Mouse (Mus musculus) neural tube, embryonic 10.5 days (tissue): Measurements from ENCODE around the gene Bmper.

Experiments used
- DNase-seq: peaks from one replicate; pipeline ENCODE4 v3.0.0-alpha.2; 2017; ENCODE audit warnings: low spot score; ENCODE audit errors: extremely low spot score

Bmper gene

GRCm38 (mm10) chr9:23297491-23298170 lies 74.8 kb downstream of the Bmper start:
- no peak for DNase-seq

- DNase-seq: no peak
Measured at GRCm38 (mm10) chr9:23300376-23300775, 77.5 kb downstream of the Bmper start.

- DNase-seq: no peak
Measured at GRCm38 (mm10) chr9:23305681-23306080, 82.8 kb downstream of the Bmper start.

GRCm38 (mm10) chr9:23306226-23306625 lies 83.3 kb downstream of the Bmper start:
- DNase-seq: no peak

GRCm38 (mm10) chr9:23307835-23308234 lies 85.0 kb downstream of the Bmper start:
- no peak for DNase-seq

- no peak for DNase-seq
Measured at GRCm38 (mm10) chr9:23310953-23311352, 88.1 kb downstream of the Bmper start.

GRCm38 (mm10) chr9:23311956-23312355 lies 89.1 kb downstream of the Bmper start:
- no peak for DNase-seq

GRCm38 (mm10) chr9:23312877-23313276 lies 90.0 kb downstream of the Bmper start:
- no peak for DNase-seq

GRCm38 (mm10) chr9:23315631-23316330 lies 92.9 kb downstream of the Bmper start:
- DNase-seq: no peak

- DNase-seq: no peak
Measured at GRCm38 (mm10) chr9:23327830-23328229, 105.0 kb downstream of the Bmper start.

GRCm38 (mm10) chr9:23333041-23333622 lies 110.3 kb downstream of the Bmper start:
- no peak for DNase-seq

- no peak for DNase-seq
Measured at GRCm38 (mm10) chr9:23340551-23340950, 117.7 kb downstream of the Bmper start.

GRCm38 (mm10) chr9:23341246-23341645 lies 118.4 kb downstream of the Bmper start:
- no peak for DNase-seq

- DNase-seq: no peak
Measured at GRCm38 (mm10) chr9:23344353-23344752, 121.5 kb downstream of the Bmper start.

GRCm38 (mm10) chr9:23345093-23345844 lies 122.4 kb downstream of the Bmper start:
- DNase-seq: no peak

- no peak for DNase-seq
Measured at GRCm38 (mm10) chr9:23349603-23350002, 126.7 kb downstream of the Bmper start.

GRCm38 (mm10) chr9:23351400-23351799 lies 128.5 kb downstream of the Bmper start:
- DNase-seq: no peak

- no peak for DNase-seq
Measured at GRCm38 (mm10) chr9:23352396-23352795, 129.5 kb downstream of the Bmper start.

GRCm38 (mm10) chr9:23354201-23354820 lies 131.4 kb downstream of the Bmper start:
- DNase-seq: no peak

- DNase-seq: no peak
Measured at GRCm38 (mm10) chr9:23358108-23358507, 135.2 kb downstream of the Bmper start.

- DNase-seq: no peak
Measured at GRCm38 (mm10) chr9:23363139-23363538, 140.3 kb downstream of the Bmper start.
